Mouse (Mus musculus): ENCODE data around the gene Styx. TPM values are rescaled to one million over a fixed set of nuclear protein-coding genes. Genes with fewer than 3 reads are reported as not detected.

Gene Styx
- total RNA-seq, 2 experiments from 2014 or later: 14.7 to 16.8 TPM

GRCm38 (mm10) chr14:45430066-45430842 is 79.4 kb downstream of the Styx start:
- no peak for DNase-seq (ENCODE audit: low spot score in 2 of 2)
- intact Hi-C loops (cut with DNase I): no loop called here

- intact Hi-C loops (cut with DNase I): no loop called here
- no peak for DNase-seq (ENCODE audit: low spot score in 2 of 2)
Measured at GRCm38 (mm10) chr14:45432003-45432402, 81.1 kb downstream of the Styx start.

GRCm38 (mm10) chr14:45434220-45434619 is 83.3 kb downstream of the Styx start:
- no peak for DNase-seq (ENCODE audit: low spot score in 2 of 2)
- intact Hi-C loops (cut with DNase I): no loop called here

GRCm38 (mm10) chr14:45438250-45438930 is 87.5 kb downstream of the Styx start:
- DNase-seq (ENCODE audit: low spot score in 2 of 2): no peak
- intact Hi-C loops (cut with DNase I): no loop called here

- no peak for DNase-seq (ENCODE audit: low spot score in 2 of 2)
- intact Hi-C loops (cut with DNase I): no loop called here
Measured at GRCm38 (mm10) chr14:45438931-45439275, 88.0 kb downstream of the Styx start.

GRCm38 (mm10) chr14:45439387-45439786 is 88.5 kb downstream of the Styx start:
- intact Hi-C loops (cut with DNase I): no loop called here
- no peak for DNase-seq (ENCODE audit: low spot score in 2 of 2)

GRCm38 (mm10) chr14:45441291-45441690 is 90.4 kb downstream of the Styx start:
- intact Hi-C loops (cut with DNase I): no loop called here
- DNase-seq (ENCODE audit: low spot score in 2 of 2): no peak

- intact Hi-C loops (cut with DNase I): no loop called here
- no peak for DNase-seq (ENCODE audit: low spot score in 2 of 2)
Measured at GRCm38 (mm10) chr14:45442781-45443560, 92.1 kb downstream of the Styx start.

- DNase-seq (ENCODE audit: low spot score in 2 of 2): no peak
- intact Hi-C loops (cut with DNase I): no loop called here
Measured at GRCm38 (mm10) chr14:45444870-45445269, 94.0 kb downstream of the Styx start.

- intact Hi-C loops (cut with DNase I): no loop called here
- no peak for DNase-seq (ENCODE audit: low spot score in 2 of 2)
Measured at GRCm38 (mm10) chr14:45445445-45445844, 94.6 kb downstream of the Styx start.

- intact Hi-C loops (cut with DNase I): no loop called here
- no peak for DNase-seq (ENCODE audit: low spot score in 2 of 2)
Measured at GRCm38 (mm10) chr14:45446777-45447176, 95.9 kb downstream of the Styx start.

- intact Hi-C loops (cut with DNase I): no loop called here
Measured at GRCm38 (mm10) chr14:45451090-45451489, 100.2 kb downstream of the Styx start.

GRCm38 (mm10) chr14:45452148-45452547 is 101.3 kb downstream of the Styx start:
- intact Hi-C loops (cut with DNase I): no loop called here
- no peak for DNase-seq (ENCODE audit: low spot score in 2 of 2)

More at GRCm38 (mm10) chr14:45451090-45451489, 100.2 kb downstream of the Styx start:
- DNase-seq (ENCODE audit: low spot score in 2 of 2): no peak

- intact Hi-C loops (cut with DNase I): no loop called here
- no peak for DNase-seq (ENCODE audit: low spot score in 2 of 2)
Measured at GRCm38 (mm10) chr14:45452861-45453512, 102.1 kb downstream of the Styx start.

GRCm38 (mm10) chr14:45453538-45454233 is 102.8 kb downstream of the Styx start:
- DNase-seq (ENCODE audit: low spot score in 2 of 2): no peak
- intact Hi-C loops (cut with DNase I): no loop called here

GRCm38 (mm10) chr14:45455651-45456501 is 105.0 kb downstream of the Styx start:
- intact Hi-C loops (cut with DNase I): no loop called here
- DNase-seq (ENCODE audit: low spot score in 2 of 2): peak; percentile 38 to 85

- intact Hi-C loops (cut with DNase I): no loop called here
- DNase-seq (ENCODE audit: low spot score in 2 of 2): no peak
Measured at GRCm38 (mm10) chr14:45456502-45456846, 105.6 kb downstream of the Styx start.

- DNase-seq (ENCODE audit: low spot score in 2 of 2): no peak
- intact Hi-C loops (cut with DNase I): no loop called here
Measured at GRCm38 (mm10) chr14:45457003-45457402, 106.1 kb downstream of the Styx start.
